Mouse (Mus musculus) cortical plate, adult 2 months (tissue): Measurements from ENCODE around the gene S100a6.

Experiments
- CTCF ChIP-seq: fragments of 200-500 bp; IDR thresholded peaks from 2 replicates; pipeline ENCODE4 v1.5.1; 2011; ENCODE audit warnings: mild to moderate bottlenecking, control low read depth, low read length; ENCODE audit not compliant: insufficient read depth; ENCODE audit errors: extremely low read depth
- POLR2A ChIP-seq: fragments of 200-500 bp; IDR thresholded peaks from 2 replicates; pipeline ENCODE4 v1.6.1; 2011; ENCODE audit warnings: mild to moderate bottlenecking, low read length, control low read depth; ENCODE audit not compliant: insufficient read depth; ENCODE audit errors: extremely low read depth

- TF ChIP-seq POLR2A: no peak
- TF ChIP-seq CTCF: no peak
Measured at GRCm38 (mm10) chr3:90606185-90606584, 6.5 kb upstream of the S100a6 start.
